Mouse (Mus musculus) embryonic facial prominence, embryonic 14.5 days (tissue): ENCODE results near the gene Snrnp35. TPM values are rescaled to one million over a fixed set of nuclear protein-coding genes. Genes with fewer than 3 reads are reported as not detected.

ENCODE experiments used
- ATAC-seq: fragments of 200-750 bp; cut with Nextera tagmentation; 2 replicates; pipeline ENCODE4 v1.8.0; 2017; ENCODE audit warnings: low read depth, moderate number of reproducible peaks, moderate TSS enrichment
- DNase-seq: peaks from one replicate; pipeline ENCODE4 v3.0.0-alpha.2; 2015; ENCODE audit warnings: low spot score
- H3K27ac ChIP-seq: fragments of 300-500 bp; sonication (generic); replicated peaks from 2 replicates; pipeline ENCODE4 v1.5.1; 2014; ENCODE audit warnings: low read depth, mild to moderate bottlenecking, low read length, moderate library complexity
- H3K27me3 ChIP-seq: fragments of 300-500 bp; sonication (generic); replicated peaks from 2 replicates; pipeline ENCODE4 v1.6.1; 2014; ENCODE audit warnings: low read length; ENCODE audit not compliant: control insufficient read depth, insufficient read depth
- H3K36me3 ChIP-seq: fragments of 300-500 bp; sonication (generic); 2 replicates; pipeline ENCODE4 v1.6.1; 2014; ENCODE audit warnings: low read length, mixed read lengths; ENCODE audit not compliant: control insufficient read depth, insufficient read depth
- H3K4me1 ChIP-seq: fragments of 300-500 bp; sonication (generic); 2 replicates; pipeline ENCODE4 v1.6.1; 2014; ENCODE audit warnings: antibody characterized with exemption, low read length; ENCODE audit not compliant: control insufficient read depth, insufficient read depth
- H3K4me2 ChIP-seq: fragments of 300-500 bp; sonication (generic); 2 replicates; pipeline ENCODE4 v1.6.1; 2014; ENCODE audit warnings: low read depth, mild to moderate bottlenecking, low read length, moderate library complexity, mixed read lengths
- H3K4me3 ChIP-seq: fragments of 300-500 bp; sonication (generic); 2 replicates; pipeline ENCODE4 v1.5.1; 2014; ENCODE audit warnings: low read depth, mild to moderate bottlenecking, low read length
- H3K9ac ChIP-seq: fragments of 300-500 bp; sonication (generic); 2 replicates; pipeline ENCODE4 v1.6.1; 2014; ENCODE audit warnings: low read depth, mild to moderate bottlenecking, low read length, moderate library complexity, mixed read lengths
- H3K9me3 ChIP-seq: fragments of 300-500 bp; sonication (generic); 2 replicates; pipeline ENCODE4 v1.6.1; 2016; ENCODE audit warnings: low read length; ENCODE audit not compliant: control insufficient read depth
- WGBS: fragments of 180-500 bp; shearing (Covaris S2); extraction: QIAGEN DNeasy Blood & Tissue Kit; methylation state at CpG from one replicate; pipeline ENCODE4 v1.1.7; 2014; 5-methylcytosine and 5-hydroxymethylcytosine counted together
- polyA plus RNA-seq: library from polyadenylated mRNA; unstranded; fragments of >200 nt; fragmentation: Nextera tagmentation; extraction: Ambion mirVana; gene quantifications from 2 replicates; pipeline ENCODE4 v1.2.1, GENCODE M21; 2014

Snrnp35 gene
- polyA plus RNA-seq, 1 experiment from 2014 or later = 11.0 TPM

- H3K27me3 ChIP-seq = no peaks in the 10 kb centered on the region
- ATAC-seq (no peak), DNase-seq (no peak)
- no peaks in the 10 kb centered on the region for H3K9me3 ChIP-seq
- no peak overlapping the region for H3K9ac ChIP-seq
- H3K4me3 ChIP-seq = no peak overlapping the region
- H3K36me3 ChIP-seq = peaks cover 27% of the 10 kb centered on the region
- H3K4me2 ChIP-seq = no peak overlapping the region
- H3K4me1 ChIP-seq = no peaks in the 10 kb centered on the region
- H3K27ac ChIP-seq = no peak overlapping the region
- 84% methylated on average over 6 of the region's 6 CpGs for WGBS
These were observed 13.4 kb upstream of the Snrnp35 start for GRCm38 (mm10) chr5:124469486-124469885.

- Histone ChIP-seq H3K9me3 (no peaks in the 10 kb centered on the region), H3K36me3 (peaks cover 27% of the 10 kb centered on the region), H3K4me3 (no peak overlapping the region), H3K9ac (no peak overlapping the region), H3K4me2 (no peak overlapping the region), H3K4me1 (peaks cover 6% of the 10 kb centered on the region; the same call in 1 of the 2 replicates), H3K27ac (no peak overlapping the region), H3K27me3 (no peaks in the 10 kb centered on the region)
- 75% methylated on average over 6 of the region's 6 CpGs for WGBS
- DNase-seq (no peak), ATAC-seq (no peak)
These were observed 12.3 kb upstream of the Snrnp35 start for GRCm38 (mm10) chr5:124470591-124471171.

DNA sequence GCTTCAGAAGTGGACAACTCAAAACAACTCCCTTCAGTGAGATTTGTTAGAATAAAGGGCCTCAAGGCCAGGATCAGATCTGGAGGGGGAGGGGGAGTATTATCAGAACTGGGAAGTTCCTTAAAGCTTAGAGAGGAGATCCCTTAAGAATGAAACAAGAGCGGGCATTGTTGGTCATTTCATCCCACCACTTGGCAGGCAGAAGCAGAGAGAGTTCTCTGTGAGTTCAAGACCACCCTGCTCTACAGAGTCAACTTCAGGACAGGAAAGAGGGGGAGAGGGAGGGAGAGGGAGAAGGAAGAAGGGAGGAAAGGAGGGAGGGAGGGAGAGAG, 4.1 kb upstream of the Snrnp35 start:
- peaks cover 10% of the 10 kb centered on the region; the same call in 1 of the 2 replicates for H3K4me1 ChIP-seq
- 81% methylated on average over 1 of the region's 1 CpGs for WGBS
- no peaks in the 10 kb centered on the region for H3K36me3 ChIP-seq
- no peak overlapping the region; the same call in 1 of the 2 replicates for H3K4me3 ChIP-seq
- H3K9me3 ChIP-seq = no peaks in the 10 kb centered on the region
- H3K27ac ChIP-seq = peak overlapping the region; percentile 90
- no peak for DNase-seq
- peak overlapping the region; percentile 48 for H3K4me2 ChIP-seq
- ATAC-seq = no peak
- 0 out of 2 replicates have a peak overlapping the region, but pooled peaks have one; percentile 28 for H3K9ac ChIP-seq
- H3K27me3 ChIP-seq = no peaks in the 10 kb centered on the region

DNA sequence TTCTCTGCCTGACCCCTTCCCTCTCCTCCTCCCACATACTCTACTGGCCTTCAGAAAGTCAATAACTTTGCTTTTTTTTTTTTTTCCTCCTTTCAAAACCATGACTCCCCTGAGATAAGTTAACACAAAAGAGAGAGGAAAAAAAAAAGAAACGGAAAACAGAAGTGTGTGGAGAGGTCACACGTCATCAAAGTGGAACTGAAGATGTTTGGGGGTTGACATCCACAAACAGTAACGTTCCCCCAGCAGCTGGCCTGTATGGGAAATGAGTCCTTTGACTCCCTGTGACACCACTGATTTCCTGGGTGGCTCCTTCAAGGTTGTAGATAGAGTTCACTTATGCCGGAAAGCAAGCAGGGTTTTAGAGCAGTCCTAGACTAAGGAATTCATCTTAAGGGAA, 2.8 kb upstream of the Snrnp35 start:
- H3K27ac ChIP-seq = no peak overlapping the region
- no peaks in the 10 kb centered on the region for H3K36me3 ChIP-seq
- no peak overlapping the region for H3K4me2 ChIP-seq
- no peaks in the 10 kb centered on the region for H3K9me3 ChIP-seq
- no peak for DNase-seq
- 76% methylated on average over 4 of the region's 4 CpGs for WGBS
- H3K9ac ChIP-seq = no peak overlapping the region
- ATAC-seq = no peak
- H3K4me1 ChIP-seq = peaks cover 14% of the 10 kb centered on the region; the same call in 1 of the 2 replicates
- H3K27me3 ChIP-seq = no peaks in the 10 kb centered on the region
- no peak overlapping the region for H3K4me3 ChIP-seq

DNA sequence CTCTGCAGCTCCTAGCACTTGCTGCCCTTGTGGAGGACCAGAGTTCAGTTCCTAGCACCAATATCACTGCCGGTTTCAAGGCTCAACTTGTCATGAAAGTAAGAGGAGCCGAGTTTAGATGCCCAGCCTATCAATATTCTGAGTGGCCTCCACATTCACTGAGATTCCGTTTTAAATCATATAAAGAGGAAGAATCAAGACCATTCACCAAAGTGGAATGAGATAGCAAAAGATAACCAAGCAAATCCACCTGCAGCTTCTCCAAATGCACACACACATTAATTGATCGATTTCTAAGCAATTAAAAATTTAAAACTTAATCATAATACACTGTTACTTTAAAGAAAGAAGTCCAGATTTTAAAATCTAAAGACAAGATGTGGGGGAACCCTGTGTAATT, 1.2 kb upstream of the Snrnp35 start:
- no peak overlapping the region for H3K4me3 ChIP-seq
- WGBS = 88% methylated on average over 4 of the region's 4 CpGs
- H3K4me2 ChIP-seq = no peak overlapping the region
- no peaks in the 10 kb centered on the region for H3K9me3 ChIP-seq
- ATAC-seq = no peak
- DNase-seq = no peak
- no peak overlapping the region for H3K9ac ChIP-seq
- H3K36me3 ChIP-seq = no peaks in the 10 kb centered on the region
- H3K27me3 ChIP-seq = no peaks in the 10 kb centered on the region
- H3K27ac ChIP-seq = no peak overlapping the region
- peaks cover 9% of the 10 kb centered on the region; the same call in 1 of the 2 replicates for H3K4me1 ChIP-seq

DNA sequence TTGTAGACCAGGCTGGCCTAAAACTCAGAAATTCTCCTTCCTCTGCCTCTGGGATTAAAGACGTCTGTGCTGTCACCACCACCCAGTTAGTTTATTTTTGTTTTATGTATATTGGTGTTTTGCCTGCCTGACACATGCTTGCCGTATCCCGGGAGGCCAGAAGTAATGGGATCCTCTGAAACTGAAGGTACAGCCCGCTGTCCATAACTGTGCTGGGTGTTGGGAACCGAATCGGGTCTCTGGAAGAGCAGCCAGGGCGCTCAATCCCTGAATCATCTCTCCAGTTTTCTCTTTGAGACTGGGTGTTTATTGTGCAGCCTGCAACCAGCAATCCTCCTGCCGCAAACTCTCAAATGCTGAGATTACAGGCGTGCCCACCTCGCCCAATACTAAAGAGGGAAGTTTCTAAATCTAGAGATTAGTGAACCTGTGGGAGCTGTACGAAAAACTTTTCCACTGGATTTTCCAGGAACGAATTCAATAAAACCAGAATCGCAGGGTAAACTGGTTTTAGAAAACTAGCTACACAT, 433 bp upstream of the Snrnp35 start:
- no peak for ATAC-seq
- H3K4me3 ChIP-seq = peak overlapping the region; percentile 51
- 0 out of 2 replicates have a peak, but pooled peaks cover 2% of the 10 kb centered on the region for H3K36me3 ChIP-seq
- peak overlapping the region; percentile 77 for H3K4me2 ChIP-seq
- no peaks in the 10 kb centered on the region for H3K27me3 ChIP-seq
- peak; percentile 74 for DNase-seq
- H3K27ac ChIP-seq = peak overlapping the region; percentile 98
- WGBS = 3% methylated on average over 13 of the region's 13 CpGs
- H3K4me1 ChIP-seq = peaks cover 9% of the 10 kb centered on the region; the same call in 1 of the 2 replicates
- H3K9me3 ChIP-seq = no peaks in the 10 kb centered on the region
- H3K9ac ChIP-seq = peak overlapping the region; percentile 90

- peak overlapping the region; percentile 51 for H3K4me3 ChIP-seq
- WGBS = 8% methylated on average over 15 of the region's 15 CpGs
- H3K27me3 ChIP-seq = no peaks in the 10 kb centered on the region
- no peaks in the 10 kb centered on the region for H3K9me3 ChIP-seq
- H3K36me3 ChIP-seq = 0 out of 2 replicates have a peak, but pooled peaks cover 4% of the 10 kb centered on the region
- H3K4me1 ChIP-seq = peaks cover 5% of the 10 kb centered on the region; the same call in 1 of the 2 replicates
- H3K9ac ChIP-seq = peak overlapping the region; percentile 90
- peak overlapping the region; percentile 98 for H3K27ac ChIP-seq
- DNase-seq (no peak), ATAC-seq (no peak)
- peak overlapping the region; percentile 77 for H3K4me2 ChIP-seq
These were observed 892 bp downstream of the Snrnp35 start for GRCm38 (mm10) chr5:124483655-124484396.

GRCm38 (mm10) chr5:124485654-124486053, 2.7 kb downstream of the Snrnp35 start:
- 91% methylated on average over 5 of the region's 5 CpGs for WGBS
- H3K4me1 ChIP-seq = peaks cover 5% of the 10 kb centered on the region; the same call in 1 of the 2 replicates
- no peak overlapping the region for H3K9ac ChIP-seq
- no peak overlapping the region for H3K4me2 ChIP-seq
- no peaks in the 10 kb centered on the region for H3K9me3 ChIP-seq
- H3K4me3 ChIP-seq = no peak overlapping the region
- no peak overlapping the region for H3K27ac ChIP-seq
- no peak for DNase-seq
- ATAC-seq = no peak
- H3K27me3 ChIP-seq = no peaks in the 10 kb centered on the region
- peaks cover 12% of the 10 kb centered on the region; the same call in 1 of the 2 replicates for H3K36me3 ChIP-seq
